21 mouse cellular contexts compared by ENCODE assay signal in genomic region chr2:11545380-11545779, GRCm38 (mm10). TPM values are rescaled to one million over a fixed set of nuclear protein-coding genes. Genes with fewer than 3 reads are reported as not detected.
DNase-seq lines count a peak whose midpoint lies in the region; ATAC-seq and TF ChIP-seq lines count a peak whose summit lies in the region.
"Had no signal": no experiment of that assay in that cellular context is flagged by ENCODE, and none has a peak within 500 bp of the region (broad histone marks: within the 10 kb centered on the region; RNA-seq: fewer than 3 reads in every experiment).

No protein-coding gene starts in this region.

- H3K27me3 ChIP-seq in megakaryocyte, embryonic 14.5 days (replicated peaks): no peaks in the 10 kb centered on the region
- no peaks in the 10 kb centered on the region for H3K27me3 ChIP-seq in stomach, postnatal 0 days (ENCODE audit: control insufficient read depth, insufficient read depth, low read length)
- H3K27me3 ChIP-seq in embryonic facial prominence, embryonic 10.5 days (replicated peaks; ENCODE audit: low read depth, poor library complexity, severe bottlenecking): peaks cover 11% of the 10 kb centered on the region
- H3K27me3 ChIP-seq: intestine, embryonic 15.5 days had no signal

- TF ChIP-seq EP300 in stomach, postnatal 0 days (optimal IDR thresholded peaks at IDR 0.05): no peak

- TF ChIP-seq CTCF in stomach, postnatal 0 days (IDR thresholded peaks at IDR 0.05; ENCODE audit: low read depth): no peak

- H3K27ac ChIP-seq in stomach, postnatal 0 days (replicated peaks): no peak overlapping the region
- H3K27ac ChIP-seq in embryonic facial prominence, embryonic 10.5 days (replicated peaks): no peak overlapping the region
- H3K27ac ChIP-seq: forebrain, embryonic 10.5 days; hindbrain, embryonic 14.5 days; intestine, embryonic 15.5 days; limb, embryonic 10.5 days had no signal

- H3K36me3 ChIP-seq in megakaryocyte, embryonic 14.5 days (replicated peaks; ENCODE audit: low read length): peaks cover 30% of the 10 kb centered on the region
- H3K36me3 ChIP-seq in stomach, postnatal 0 days (ENCODE audit: control insufficient read depth, insufficient read depth, low read length): no peaks in the 10 kb centered on the region
- no peaks in the 10 kb centered on the region for H3K36me3 ChIP-seq in embryonic facial prominence, embryonic 10.5 days (replicated peaks)
- H3K36me3 ChIP-seq: forebrain, embryonic 10.5 days; G1E; heart, embryonic 12.5 days; intestine, embryonic 15.5 days; limb, embryonic 10.5 days had no signal

- H3K4me2 ChIP-seq in stomach, postnatal 0 days (replicated peaks; ENCODE audit: low read depth): no peak overlapping the region
- H3K4me2 ChIP-seq: heart, embryonic 12.5 days; hindbrain, embryonic 14.5 days; intestine, embryonic 15.5 days; midbrain, embryonic 11.5 days had no signal

- no peak for ATAC-seq in megakaryocyte, adult 5-6 weeks (ENCODE audit: poor library complexity, severe bottlenecking)
- ATAC-seq in granulocyte monocyte progenitor cell, adult 5-6 weeks (replicated peaks; ENCODE audit: poor library complexity, severe bottlenecking): 0 out of 2 replicates have a peak, but pooled peaks have one; percentile 10
- peak; percentile 27; the same call in 1 of the 2 replicates for ATAC-seq in stomach, postnatal 0 days (ENCODE audit: low FRiP score, low TSS enrichment)
- ATAC-seq: intestine, embryonic 15.5 days had no signal

- DNase-seq in R1 (ENCODE audit: low read depth, low spot score): peak; percentile 43
- no peak for DNase-seq in stomach, postnatal 0 days (ENCODE audit: low spot score)
- no peak for DNase-seq in cerebellum, postnatal 4 days (ENCODE audit: low spot score in 2 of 2)
- no peak for DNase-seq in embryonic facial prominence, embryonic 10.5 days (ENCODE audit: low spot score)
- DNase-seq: adrenal gland, adult 2 months; cerebellum, postnatal 10 days; lung, adult 18-20 months; lung, postnatal 14 days; retina, postnatal 1 day; right cerebral cortex, postnatal 4 days; thymus, postnatal 4 days had no signal

- WGBS in stomach, postnatal 0 days: 29% methylated on average over 1 of the region's 1 CpGs
- 56% methylated on average over 1 of the region's 1 CpGs for WGBS in embryonic facial prominence, embryonic 10.5 days

- H3K4me1 ChIP-seq in megakaryocyte, embryonic 14.5 days: peaks cover 100% of the 10 kb centered on the region
- H3K4me1 ChIP-seq in stomach, postnatal 0 days (replicated peaks; ENCODE audit: control insufficient read depth, insufficient read depth): no peaks in the 10 kb centered on the region
- no peaks in the 10 kb centered on the region for H3K4me1 ChIP-seq in embryonic facial prominence, embryonic 10.5 days
- H3K4me1 ChIP-seq: forebrain, embryonic 10.5 days; intestine, embryonic 15.5 days; limb, embryonic 10.5 days had no signal

- H3K9me3 ChIP-seq in megakaryocyte, embryonic 14.5 days: no peaks in the 10 kb centered on the region
- no peaks in the 10 kb centered on the region for H3K9me3 ChIP-seq in stomach, postnatal 0 days (ENCODE audit: control insufficient read depth, low read length)
- H3K9me3 ChIP-seq in embryonic facial prominence, embryonic 10.5 days: no peaks in the 10 kb centered on the region
- H3K9me3 ChIP-seq: forebrain, embryonic 10.5 days; G1E; heart, embryonic 12.5 days; intestine, embryonic 15.5 days; limb, embryonic 10.5 days had no signal

- peak overlapping the region; percentile 54 for H3K4me3 ChIP-seq in megakaryocyte, embryonic 14.5 days (replicated peaks)
- H3K4me3 ChIP-seq in stomach, postnatal 0 days (ENCODE audit: low read depth, low read length): no peak overlapping the region
- no peak overlapping the region for H3K4me3 ChIP-seq in embryonic facial prominence, embryonic 10.5 days
- H3K4me3 ChIP-seq: forebrain, embryonic 10.5 days; heart, embryonic 12.5 days; intestine, embryonic 15.5 days; limb, embryonic 10.5 days had no signal

- no peak overlapping the region for H3K9ac ChIP-seq in stomach, postnatal 0 days (ENCODE audit: low read length)
- H3K9ac ChIP-seq: heart, embryonic 12.5 days; hindbrain, embryonic 14.5 days; intestine, embryonic 15.5 days had no signal

RNA-seq across cellular contexts. Expression of gene Pfkfb3, which starts 8.5 kb away (rescaled TPM):
- polyA plus RNA-seq in megakaryocyte, embryonic 14.5 days (2012; ENCODE audit: insufficient read depth, low replicate concordance): 5.8 and 10.6 TPM in 2 replicates
- total RNA-seq in megakaryocyte, adult 5-6 weeks (2015): 24.5 and 31.3 TPM in 2 replicates
- total RNA-seq in megakaryocyte, adult 5-6 weeks (2017): 22.1 and 23.0 TPM in 2 replicates
- 44.8 and 74.9 TPM in 2 replicates for total RNA-seq in granulocyte monocyte progenitor cell, adult 5-6 weeks (2014; fragmentation: Nextera tagmentation)
- 43.8 and 44.8 TPM in 2 replicates for total RNA-seq in granulocyte monocyte progenitor cell, adult 5-6 weeks (2017)
- 5.5 TPM in 2 replicates for polyA plus RNA-seq in stomach, postnatal 0 days (2015; fragmentation: Nextera tagmentation; extraction: Ambion mirVana)
- polyA plus RNA-seq in embryonic facial prominence, embryonic 10.5 days (2016; fragmentation: Nextera tagmentation; extraction: Ambion mirVana): 15.4 and 17.0 TPM in 2 replicates
- polyA plus RNA-seq: G1E had no signal

RNA-seq across cellular contexts. Expression of gene Rbm17, which starts 58.6 kb away (rescaled TPM):
- polyA plus RNA-seq in megakaryocyte, embryonic 14.5 days (2012; ENCODE audit: insufficient read depth, low replicate concordance): 21.6 and 123 TPM in 2 replicates
- total RNA-seq in megakaryocyte, adult 5-6 weeks (2015): 105 and 115 TPM in 2 replicates
- 122 and 124 TPM in 2 replicates for total RNA-seq in megakaryocyte, adult 5-6 weeks (2017)
- 117 and 160 TPM in 2 replicates for total RNA-seq in granulocyte monocyte progenitor cell, adult 5-6 weeks (2014; fragmentation: Nextera tagmentation)
- 180 and 233 TPM in 2 replicates for total RNA-seq in granulocyte monocyte progenitor cell, adult 5-6 weeks (2017)
- 62.2 and 64.8 TPM in 2 replicates for polyA plus RNA-seq in stomach, postnatal 0 days (2015; fragmentation: Nextera tagmentation; extraction: Ambion mirVana)
- 201 TPM in 2 replicates for polyA plus RNA-seq in embryonic facial prominence, embryonic 10.5 days (2016; fragmentation: Nextera tagmentation; extraction: Ambion mirVana)
